Mouse (Mus musculus) T-cell, adult 2 months (primary cell): ENCODE results near the gene Itgb6.

ENCODE experiments used
- DNase-seq: peaks from one replicate; pipeline ENCODE4 v3.0.0; 2022; ENCODE audit warnings: low spot score

Gene Itgb6

GRCm38 (mm10) chr2:60712891-60713290 is 9.6 kb downstream of the Itgb6 start:
- no peak for DNase-seq

GRCm38 (mm10) chr2:60712483-60712882 is 10.0 kb downstream of the Itgb6 start:
- no peak for DNase-seq

GRCm38 (mm10) chr2:60711098-60711880 is 11.2 kb downstream of the Itgb6 start:
- no peak for DNase-seq

- DNase-seq = no peak
Observed at GRCm38 (mm10) chr2:60710317-60710716, 12.1 kb downstream of the Itgb6 start.

- no peak for DNase-seq
Observed at GRCm38 (mm10) chr2:60708671-60709070, 13.8 kb downstream of the Itgb6 start.

- no peak for DNase-seq
Observed at GRCm38 (mm10) chr2:60706866-60707265, 15.6 kb downstream of the Itgb6 start.

GRCm38 (mm10) chr2:60705426-60705825 is 17.0 kb downstream of the Itgb6 start:
- no peak for DNase-seq

- DNase-seq = no peak
Observed at GRCm38 (mm10) chr2:60703315-60703714, 19.1 kb downstream of the Itgb6 start.

- DNase-seq = no peak
Observed at GRCm38 (mm10) chr2:60700956-60701355, 21.5 kb downstream of the Itgb6 start.

- DNase-seq = no peak
Observed at GRCm38 (mm10) chr2:60700013-60700412, 22.4 kb downstream of the Itgb6 start.

GRCm38 (mm10) chr2:60699591-60699990 is 22.9 kb downstream of the Itgb6 start:
- no peak for DNase-seq

- DNase-seq = no peak
Observed at GRCm38 (mm10) chr2:60698155-60698554, 24.3 kb downstream of the Itgb6 start.

GRCm38 (mm10) chr2:60697530-60697929 is 24.9 kb downstream of the Itgb6 start:
- DNase-seq = no peak

- no peak for DNase-seq
Observed at GRCm38 (mm10) chr2:60696559-60696958, 25.9 kb downstream of the Itgb6 start.

GRCm38 (mm10) chr2:60695706-60696105 is 26.7 kb downstream of the Itgb6 start:
- no peak for DNase-seq

- DNase-seq = no peak
Observed at GRCm38 (mm10) chr2:60694563-60694962, 27.9 kb downstream of the Itgb6 start.

GRCm38 (mm10) chr2:60692239-60692638 is 30.2 kb downstream of the Itgb6 start:
- DNase-seq = no peak

- DNase-seq = no peak
Observed at GRCm38 (mm10) chr2:60690212-60690611, 32.2 kb downstream of the Itgb6 start.

- DNase-seq = no peak
Observed at GRCm38 (mm10) chr2:60688944-60689615, 33.4 kb downstream of the Itgb6 start.

- no peak for DNase-seq
Observed at GRCm38 (mm10) chr2:60688150-60688549, 34.3 kb downstream of the Itgb6 start.

GRCm38 (mm10) chr2:60685973-60686372 is 36.5 kb downstream of the Itgb6 start:
- DNase-seq = no peak

GRCm38 (mm10) chr2:60684168-60684567 is 38.3 kb downstream of the Itgb6 start:
- no peak for DNase-seq

GRCm38 (mm10) chr2:60682554-60682953 is 39.9 kb downstream of the Itgb6 start:
- DNase-seq = no peak

- no peak for DNase-seq
Observed at GRCm38 (mm10) chr2:60674413-60674812, 48.0 kb downstream of the Itgb6 start.
